Mouse (Mus musculus): ENCODE measurements at regions not wholly inside any gene's neighbourhood (a gene's known extent, or its start where the extent isn't known, plus 50 kb on each side); places are given as distances from the start of the nearest gene placed in this dataset.

GRCm38 (mm10) chr6:93168526-93168925 is 225.2 kb upstream of the Adamts9 start:
- TF ChIP-seq CTCF (IDR thresholded peaks at IDR 0.05; ENCODE audit: low read depth), result no peak
- WGBS, result 62% methylated on average over 5 of the region's 5 CpGs
- ATAC-seq, result no peak
- H3K4me1 ChIP-seq (replicated peaks; ENCODE audit: control insufficient read depth, insufficient read depth, low read length), result peaks cover 4% of the 10 kb centered on the region; the same call in 1 of the 2 replicates
- no peaks in the 10 kb centered on the region for H3K36me3 ChIP-seq (ENCODE audit: control insufficient read depth, insufficient read depth)
- H3K4me3 ChIP-seq (ENCODE audit: low read depth, low read length), result no peak overlapping the region
- no peak overlapping the region for H3K27ac ChIP-seq (ENCODE audit: low read depth, low read length)
- no peak overlapping the region for H3K4me2 ChIP-seq (replicated peaks; ENCODE audit: low read depth)
- no peaks in the 10 kb centered on the region for H3K27me3 ChIP-seq (replicated peaks; ENCODE audit: control insufficient read depth, insufficient read depth, low read length)
- H3K9me3 ChIP-seq (ENCODE audit: control insufficient read depth), result no peaks in the 10 kb centered on the region
- no peak overlapping the region for H3K9ac ChIP-seq (ENCODE audit: low read depth, low read length)

GRCm38 (mm10) chr6:93167281-93167680 is 224.0 kb upstream of the Adamts9 start:
- H3K4me3 ChIP-seq (ENCODE audit: low read depth, low read length), result no peak overlapping the region
- no peak overlapping the region for H3K27ac ChIP-seq (ENCODE audit: low read depth, low read length)
- H3K9me3 ChIP-seq (ENCODE audit: control insufficient read depth), result no peaks in the 10 kb centered on the region
- WGBS, result 44% methylated on average over 7 of the region's 7 CpGs
- H3K4me2 ChIP-seq (replicated peaks; ENCODE audit: low read depth), result no peak overlapping the region
- H3K27me3 ChIP-seq (replicated peaks; ENCODE audit: control insufficient read depth, insufficient read depth, low read length), result no peaks in the 10 kb centered on the region
- no peak overlapping the region for H3K9ac ChIP-seq (ENCODE audit: low read depth, low read length)
- H3K36me3 ChIP-seq (ENCODE audit: control insufficient read depth, insufficient read depth), result no peaks in the 10 kb centered on the region
- TF ChIP-seq CTCF (IDR thresholded peaks at IDR 0.05; ENCODE audit: low read depth), result no peak
- no peak for ATAC-seq
- H3K4me1 ChIP-seq (replicated peaks; ENCODE audit: control insufficient read depth, insufficient read depth, low read length), result peaks cover 4% of the 10 kb centered on the region; the same call in 1 of the 2 replicates

DNA sequence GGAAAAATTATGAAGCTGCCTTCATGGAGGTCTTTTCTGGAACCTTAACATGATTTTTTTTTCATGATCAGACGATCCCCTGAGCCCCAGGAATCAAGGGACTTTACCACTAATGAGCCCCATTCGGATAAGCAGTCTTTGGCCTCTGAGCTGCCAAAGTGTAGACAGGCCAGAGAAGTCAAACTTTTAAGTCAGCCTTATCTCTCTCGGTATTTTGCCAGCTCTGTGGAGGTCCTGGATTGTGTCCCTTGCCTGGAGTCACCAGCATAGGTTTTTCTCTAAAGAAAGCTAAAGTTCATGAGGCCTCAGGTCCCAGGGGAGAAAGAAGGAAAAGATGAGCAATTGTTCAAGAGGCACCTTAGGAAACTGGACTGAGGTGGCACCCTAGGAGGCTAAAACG is 222.7 kb upstream of the Adamts9 start:
- 58% methylated on average over 4 of the region's 4 CpGs for WGBS
- H3K27me3 ChIP-seq (replicated peaks; ENCODE audit: control insufficient read depth, insufficient read depth, low read length), result no peaks in the 10 kb centered on the region
- H3K27ac ChIP-seq (ENCODE audit: low read depth, low read length), result no peak overlapping the region
- H3K4me1 ChIP-seq (replicated peaks; ENCODE audit: control insufficient read depth, insufficient read depth, low read length), result peaks cover 4% of the 10 kb centered on the region; the same call in 1 of the 2 replicates
- H3K4me3 ChIP-seq (ENCODE audit: low read depth, low read length), result no peak overlapping the region
- no peaks in the 10 kb centered on the region for H3K9me3 ChIP-seq (ENCODE audit: control insufficient read depth)
- no peak overlapping the region for H3K9ac ChIP-seq (ENCODE audit: low read depth, low read length)
- no peak for ATAC-seq
- H3K36me3 ChIP-seq (ENCODE audit: control insufficient read depth, insufficient read depth), result no peaks in the 10 kb centered on the region
- no peak for TF ChIP-seq CTCF (IDR thresholded peaks at IDR 0.05; ENCODE audit: low read depth)
- no peak overlapping the region for H3K4me2 ChIP-seq (replicated peaks; ENCODE audit: low read depth)

DNA sequence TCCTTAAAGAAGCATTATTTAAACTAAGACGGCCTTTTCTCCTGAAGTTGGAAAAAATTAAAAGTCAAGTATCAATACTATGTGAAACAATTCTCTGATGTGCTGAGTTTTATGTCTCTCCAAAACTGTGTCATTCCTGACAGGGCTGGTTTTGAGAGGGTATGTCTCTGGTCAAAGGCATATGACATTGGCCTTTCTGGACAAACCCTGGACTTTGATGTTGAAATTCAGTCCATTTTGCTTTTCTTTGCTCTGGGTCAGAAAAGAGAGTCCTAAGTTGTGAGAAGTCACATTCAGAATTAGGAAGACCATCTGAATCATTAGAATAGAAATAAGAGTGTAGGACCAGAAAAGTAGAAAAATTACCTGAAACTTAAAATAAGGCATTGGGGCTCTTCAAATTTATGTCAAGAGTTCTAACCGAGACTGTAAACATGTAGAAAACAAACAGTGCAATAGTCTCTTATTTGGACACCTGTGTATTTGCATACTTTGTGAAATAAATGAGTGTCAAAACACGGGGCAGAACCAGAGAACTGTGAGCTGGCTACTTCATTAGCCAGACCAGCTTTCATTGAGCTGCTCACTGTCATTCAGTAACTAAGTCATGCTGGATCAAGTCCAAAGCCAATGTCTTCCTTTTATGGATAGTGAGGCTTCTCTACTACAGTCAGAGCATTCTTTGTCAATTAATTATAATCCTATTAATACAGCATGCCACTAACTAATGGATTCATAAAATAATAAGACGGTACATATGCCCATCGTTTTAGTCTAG is 209.3 kb upstream of the Adamts9 start:
- no peak overlapping the region for H3K4me2 ChIP-seq (replicated peaks; ENCODE audit: low read depth)
- H3K9me3 ChIP-seq (ENCODE audit: control insufficient read depth), result no peaks in the 10 kb centered on the region
- H3K27ac ChIP-seq (ENCODE audit: low read depth, low read length), result no peak overlapping the region
- H3K36me3 ChIP-seq (ENCODE audit: control insufficient read depth, insufficient read depth), result no peaks in the 10 kb centered on the region
- no peak overlapping the region for H3K4me3 ChIP-seq (ENCODE audit: low read depth, low read length)
- WGBS, result 78% methylated on average over 5 of the region's 5 CpGs
- H3K4me1 ChIP-seq (replicated peaks; ENCODE audit: control insufficient read depth, insufficient read depth, low read length), result no peaks in the 10 kb centered on the region
- TF ChIP-seq CTCF (IDR thresholded peaks at IDR 0.05; ENCODE audit: low read depth), result no peak
- H3K27me3 ChIP-seq (replicated peaks; ENCODE audit: control insufficient read depth, insufficient read depth, low read length), result no peaks in the 10 kb centered on the region
- no peak overlapping the region for H3K9ac ChIP-seq (ENCODE audit: low read depth, low read length)
- no peak for ATAC-seq

GRCm38 (mm10) chr6:93150531-93150930 is 207.2 kb upstream of the Adamts9 start:
- ATAC-seq, result no peak
- Histone ChIP-seq H3K36me3 (ENCODE audit: control insufficient read depth, insufficient read depth) (no peaks in the 10 kb centered on the region), H3K9ac (ENCODE audit: low read depth, low read length) (no peak overlapping the region), H3K4me1 (replicated peaks; ENCODE audit: control insufficient read depth, insufficient read depth, low read length) (no peaks in the 10 kb centered on the region), H3K9me3 (ENCODE audit: control insufficient read depth) (no peaks in the 10 kb centered on the region), H3K4me2 (replicated peaks; ENCODE audit: low read depth) (no peak overlapping the region), H3K27me3 (replicated peaks; ENCODE audit: control insufficient read depth, insufficient read depth, low read length) (no peaks in the 10 kb centered on the region), H3K4me3 (ENCODE audit: low read depth, low read length) (no peak overlapping the region), H3K27ac (ENCODE audit: low read depth, low read length) (no peak overlapping the region)
- 40% methylated on average over 2 of the region's 2 CpGs for WGBS
- TF ChIP-seq CTCF (IDR thresholded peaks at IDR 0.05; ENCODE audit: low read depth), result no peak

DNA sequence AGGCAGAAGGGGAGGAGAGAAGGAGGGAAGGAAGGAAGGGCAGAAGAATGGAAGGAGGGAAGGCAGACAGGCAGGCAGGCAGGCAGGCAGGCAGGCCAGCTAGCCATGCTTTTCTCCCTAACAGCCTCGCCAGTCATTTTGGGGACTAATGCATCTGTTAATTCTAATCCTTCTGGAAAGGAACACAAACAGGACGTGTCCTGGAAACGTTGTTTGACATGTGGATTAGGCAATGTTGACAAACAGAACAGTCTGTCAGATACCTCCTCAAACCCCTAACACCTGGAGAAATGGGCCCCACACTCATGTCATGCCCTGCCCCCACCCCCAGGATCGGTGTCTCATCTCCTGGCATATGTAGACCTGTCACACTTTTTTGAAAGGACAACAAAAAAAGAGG is 206.7 kb upstream of the Adamts9 start:
- WGBS, result 22% methylated on average over 4 of the region's 4 CpGs
- H3K9ac ChIP-seq (ENCODE audit: low read depth, low read length), result no peak overlapping the region
- no peak overlapping the region for H3K27ac ChIP-seq (ENCODE audit: low read depth, low read length)
- no peak for ATAC-seq
- H3K27me3 ChIP-seq (replicated peaks; ENCODE audit: control insufficient read depth, insufficient read depth, low read length), result no peaks in the 10 kb centered on the region
- no peak for TF ChIP-seq CTCF (IDR thresholded peaks at IDR 0.05; ENCODE audit: low read depth)
- no peak overlapping the region for H3K4me2 ChIP-seq (replicated peaks; ENCODE audit: low read depth)
- H3K9me3 ChIP-seq (ENCODE audit: control insufficient read depth), result no peaks in the 10 kb centered on the region
- no peaks in the 10 kb centered on the region for H3K4me1 ChIP-seq (replicated peaks; ENCODE audit: control insufficient read depth, insufficient read depth, low read length)
- no peak overlapping the region for H3K4me3 ChIP-seq (ENCODE audit: low read depth, low read length)
- no peaks in the 10 kb centered on the region for H3K36me3 ChIP-seq (ENCODE audit: control insufficient read depth, insufficient read depth)

Measured in intestine, postnatal 0 days (tissue).